Mouse (Mus musculus) gastrocnemius, postnatal 25 days (tissue): ENCODE data around the gene Foxe1. TPM values are rescaled to one million over a fixed set of nuclear protein-coding genes. Genes with fewer than 3 reads are reported as not detected.

ENCODE experiments used
- total RNA-seq, 2 experiments: library from RNA; stranded (reverse); gene quantifications; 1 replicate in 1 of 2; 2 replicates in 1 of 2; pipeline ENCODE4 v1.2.3; 2021

The Foxe1 gene
- total RNA-seq, 2 experiments from 2014 or later, result not detected

Other genes with a start within 250 kb of the Foxe1 start
- 10 to 100 TPM; 13.0 to 13.2 TPM for gene Ncbp1, start 205.0 kb upstream of the Foxe1 start, total RNA-seq
- 10 to 100 TPM; 10.2 to 10.7 TPM for gene Tstd2, start 204.9 kb upstream of the Foxe1 start, total RNA-seq
- gene Xpa, start 147.3 kb upstream of the Foxe1 start, total RNA-seq, result 1 to 10 TPM; 5.4 to 7.7 TPM
- gene Trmo, start 45.8 kb downstream of the Foxe1 start, total RNA-seq, result 1 to 10 TPM; 2.9 to 3.1 TPM
- not detected for gene Hemgn, start 69.9 kb downstream of the Foxe1 start, total RNA-seq
- gene Anp32b, start 107.3 kb downstream of the Foxe1 start, total RNA-seq, result 10 to 100 TPM; 54.1 to 59.9 TPM
- gene Nans, start 145.6 kb downstream of the Foxe1 start, total RNA-seq, result 10 to 100 TPM; 16.9 to 21.1 TPM
- 1 to 10 TPM in 1 of 2 experiments, under 1 TPM in 1; 0.46 to 1.4 TPM for gene Trim14, start 192.5 kb downstream of the Foxe1 start, total RNA-seq